Mouse (Mus musculus) ovary, postnatal 10 days (tissue): ENCODE results near the gene Bcl2l12.

Experiments
- DNase-seq: peaks from one replicate; pipeline ENCODE4 v3.0.0; 2022; ENCODE audit warnings: low spot score

The Bcl2l12 gene

DNA sequence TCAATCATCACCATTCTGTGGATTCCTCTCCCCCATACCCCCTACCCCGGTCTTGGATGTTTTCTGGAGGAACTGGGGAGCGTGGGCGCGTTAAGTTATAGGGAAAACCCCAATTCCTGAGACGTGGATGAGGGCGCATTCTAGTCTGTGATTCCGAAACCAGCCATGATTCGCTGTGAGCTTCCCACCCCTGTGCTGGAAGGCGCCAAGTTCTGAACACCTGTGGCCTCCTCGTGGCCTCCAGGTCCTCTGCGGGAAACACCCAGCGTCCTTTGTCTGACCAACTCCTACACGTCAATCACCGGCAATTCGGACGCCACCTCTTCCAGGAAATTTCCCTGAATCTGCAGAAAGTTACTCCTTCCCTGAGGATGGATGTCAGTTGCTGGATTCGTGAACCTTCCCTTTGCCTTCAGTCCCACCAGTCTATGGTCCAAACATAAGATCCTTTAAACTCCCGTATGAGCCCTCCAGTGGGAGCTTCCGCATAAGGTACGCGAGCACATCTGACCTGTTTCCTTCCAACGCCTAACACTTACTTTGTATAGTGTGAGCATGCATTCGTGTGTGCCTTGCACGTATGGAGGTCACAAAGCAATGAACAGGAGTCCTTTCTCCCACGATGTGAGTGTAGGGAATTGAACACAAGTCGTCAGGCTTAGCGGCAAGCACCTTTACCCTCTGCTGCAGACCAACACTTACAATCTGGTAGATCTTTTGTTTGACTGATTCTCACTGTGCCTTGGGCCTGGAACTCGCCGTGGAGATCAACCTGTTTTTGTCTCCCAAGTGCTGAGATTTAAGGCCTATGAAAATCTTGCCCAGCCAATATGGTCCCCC lies 11.4 kb downstream of the Bcl2l12 start:
- no peak for DNase-seq

DNA sequence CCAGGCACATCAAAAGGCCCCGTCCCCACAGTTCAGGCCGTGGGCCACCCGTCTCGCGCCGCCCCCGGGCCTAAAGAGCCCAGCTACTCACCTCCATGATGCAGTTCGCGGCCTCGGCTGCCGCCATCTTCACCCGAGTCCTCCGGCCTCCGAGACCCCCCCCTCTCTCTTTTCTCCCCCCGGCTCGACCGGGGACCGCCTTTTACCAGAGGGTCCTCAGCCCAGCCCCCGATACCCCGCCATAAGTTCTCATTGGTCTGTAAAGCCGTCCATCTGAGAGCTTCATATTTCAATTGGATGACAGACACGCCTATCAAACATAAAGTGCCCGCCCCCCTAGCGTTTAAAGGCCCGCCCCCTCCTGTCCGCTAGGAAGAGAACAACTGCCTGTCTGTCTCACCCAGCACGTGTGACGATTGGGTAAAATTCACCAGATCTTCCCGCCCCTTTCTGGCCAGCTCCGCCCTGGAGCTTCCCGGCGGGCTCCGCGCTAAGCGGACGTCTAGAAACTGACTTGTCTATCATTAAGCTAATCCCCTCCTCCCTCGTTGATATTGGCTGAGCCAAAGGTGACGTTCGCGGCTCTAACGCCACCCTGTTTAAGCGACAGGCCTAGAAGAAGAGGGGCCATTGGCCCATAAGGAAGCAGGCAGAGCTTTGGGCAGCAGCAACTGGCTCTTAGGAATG lies 12.2 kb downstream of the Bcl2l12 start, which contains the start of gene Prmt1:
Gene Prmt1 (minus strand): TSS at position 377 of the 687 bp plus-strand sequence.
- peak; percentile 99 for DNase-seq

DNA sequence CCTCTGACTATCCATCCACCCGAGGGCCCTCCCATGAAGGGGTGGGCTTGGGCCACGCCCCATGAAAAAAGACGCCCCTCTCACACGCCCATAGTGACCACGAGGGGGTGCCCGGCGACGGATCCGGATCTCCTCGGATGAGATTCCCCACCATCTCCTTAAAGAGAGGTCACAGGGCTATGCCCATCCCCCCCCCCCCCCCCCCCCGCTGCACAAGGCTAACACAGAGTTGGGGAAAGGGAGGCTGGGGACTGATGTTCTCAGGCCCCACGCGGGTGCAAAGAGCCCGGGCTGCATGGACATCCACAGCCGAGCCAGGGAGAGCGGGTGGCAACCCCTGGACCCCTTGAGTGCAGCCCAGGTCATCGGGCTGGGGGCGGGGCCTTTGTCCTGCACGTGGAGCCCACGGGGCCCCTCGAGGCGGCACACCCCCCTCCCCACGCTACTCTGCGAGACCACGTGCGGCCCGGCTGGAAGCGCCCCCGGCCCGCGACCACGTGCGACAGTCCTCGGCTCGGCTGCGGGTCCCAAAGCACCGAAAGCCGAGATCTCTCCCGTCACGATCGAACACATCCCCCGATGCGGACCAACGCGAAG lies 12.8 kb downstream of the Bcl2l12 start:
- peak; percentile 33 for DNase-seq

DNA sequence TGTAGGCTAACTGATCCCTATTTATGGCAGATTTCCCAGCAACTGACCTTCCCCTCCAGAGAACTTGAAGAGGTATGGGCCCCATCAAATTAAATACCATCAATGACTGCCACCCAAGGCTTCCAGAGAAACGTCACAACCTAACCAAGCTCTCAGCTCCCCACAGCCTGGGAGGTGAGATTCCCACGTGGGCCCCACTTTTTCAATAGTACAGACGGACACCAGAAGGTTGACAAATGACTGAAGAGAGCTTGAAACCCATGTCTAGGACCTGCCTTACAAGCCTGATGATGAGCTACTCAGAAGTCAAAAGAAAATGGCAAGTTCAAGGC lies 13.7 kb downstream of the Bcl2l12 start:
- no peak for DNase-seq

DNA sequence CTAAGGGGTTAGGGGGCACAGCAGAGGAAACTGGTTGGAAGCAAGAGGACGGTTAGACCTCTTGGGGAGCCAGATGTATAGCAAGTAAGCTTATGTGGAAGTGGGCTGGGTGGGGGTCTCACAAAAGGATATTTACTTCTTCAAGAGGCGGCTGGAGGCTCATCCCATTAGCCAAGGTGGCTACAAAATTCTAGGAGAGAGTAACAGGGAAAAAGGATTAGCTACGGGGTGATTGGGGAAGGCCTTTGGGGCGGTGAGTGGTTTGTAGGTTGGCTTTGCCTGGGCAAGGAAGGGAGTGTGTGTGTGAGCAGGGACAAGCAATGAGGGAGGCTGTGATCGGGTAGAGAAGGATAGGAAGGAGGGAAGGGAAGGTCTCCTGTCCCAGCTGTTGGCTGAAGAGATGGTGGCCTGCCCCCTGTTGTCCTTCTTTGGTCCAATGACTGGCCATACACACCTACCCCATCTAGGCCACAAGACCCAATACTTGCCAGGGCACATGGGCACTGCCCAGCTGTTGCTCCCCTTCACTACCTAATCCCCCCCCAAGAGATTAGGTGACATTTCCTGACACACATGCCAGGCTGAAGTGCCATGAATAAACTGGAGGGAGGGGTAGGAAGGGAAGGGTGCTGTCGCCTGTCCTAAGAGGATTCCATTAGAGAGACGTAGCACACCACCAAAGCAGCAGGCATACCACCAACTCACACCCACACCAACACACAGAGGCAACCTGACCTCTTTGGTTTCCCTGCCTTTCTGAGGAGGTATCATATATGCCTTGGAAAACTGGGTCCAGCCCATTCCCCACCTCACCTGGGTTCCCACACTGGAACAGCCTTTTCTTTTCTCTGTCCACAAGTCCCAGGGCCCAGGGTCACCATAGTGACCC lies 14.3 kb downstream of the Bcl2l12 start:
- DNase-seq: no peak

DNA sequence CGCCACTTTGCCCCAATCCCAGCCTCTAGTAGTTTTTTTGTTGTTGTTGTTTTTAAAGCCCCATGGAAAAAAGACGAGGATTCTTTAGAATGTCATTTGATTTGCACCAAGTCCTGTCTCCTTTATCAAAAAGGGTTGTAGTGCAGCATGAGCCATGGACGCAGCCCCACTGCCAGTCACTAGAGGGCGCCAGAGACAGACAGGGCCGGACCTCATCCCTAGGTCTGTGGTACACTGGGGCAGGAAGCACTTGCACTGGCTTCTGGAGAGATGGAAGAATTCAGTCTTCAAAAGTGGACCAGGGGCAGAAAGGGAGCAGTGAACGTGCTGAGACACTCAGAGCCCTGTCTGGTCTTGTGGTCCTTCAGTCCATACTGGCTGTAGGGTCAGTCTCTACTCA lies 15.4 kb downstream of the Bcl2l12 start:
- DNase-seq: peak; percentile 75

DNA sequence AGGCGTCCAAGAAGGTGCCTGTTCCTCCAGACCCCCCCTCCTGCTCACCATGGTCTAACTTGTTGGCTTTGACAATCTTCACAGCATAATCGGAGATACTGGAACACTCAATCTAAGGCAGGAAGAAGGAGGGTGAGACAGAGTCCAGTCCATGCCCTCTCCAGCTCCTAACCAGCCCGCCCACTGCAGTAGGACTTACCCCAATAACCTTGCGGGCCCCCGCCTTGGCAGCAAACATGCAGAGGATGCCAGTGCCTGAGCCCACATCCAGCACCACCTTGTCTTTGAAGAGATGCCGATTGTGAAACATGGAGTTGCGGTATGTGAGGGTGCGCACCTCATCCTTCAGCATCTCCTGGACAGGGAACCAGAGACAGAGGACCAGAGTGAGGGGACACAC lies 17.0 kb downstream of the Bcl2l12 start:
- no peak for DNase-seq

DNA sequence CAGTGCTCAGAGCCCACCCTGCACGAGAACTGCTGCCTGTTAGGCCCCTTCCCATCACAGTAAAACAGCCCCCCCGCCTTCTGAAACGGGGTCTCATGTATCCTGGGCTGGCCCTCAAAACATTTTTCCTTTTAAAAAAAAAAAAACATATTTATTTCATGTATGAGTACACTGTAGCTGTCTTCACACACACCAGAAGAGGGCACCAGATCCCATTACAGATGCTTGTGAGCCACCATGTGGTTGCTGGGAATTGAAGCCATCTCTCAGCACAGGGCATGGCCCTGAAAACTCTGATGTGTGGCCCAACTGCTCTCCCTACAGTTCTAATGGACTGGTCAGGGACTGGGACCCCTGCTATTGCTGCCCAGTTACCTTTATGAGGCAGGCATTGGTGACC lies 20.2 kb downstream of the Bcl2l12 start:
- DNase-seq: no peak

DNA sequence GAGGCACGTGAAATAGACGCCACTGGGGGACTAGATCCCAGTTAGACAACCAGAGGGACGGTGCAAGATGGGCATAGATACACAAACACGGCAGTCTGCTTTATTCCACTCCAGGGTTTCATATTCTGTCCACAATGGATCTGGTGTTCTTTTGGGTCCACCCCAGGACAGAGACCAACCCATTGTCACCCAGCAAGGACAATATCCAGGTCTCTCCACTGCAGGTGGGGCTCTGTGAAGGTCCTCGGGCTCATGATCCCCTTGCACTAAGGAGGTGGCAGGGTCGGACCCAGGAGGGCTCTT lies 23.4 kb downstream of the Bcl2l12 start:
- DNase-seq: no peak

DNA sequence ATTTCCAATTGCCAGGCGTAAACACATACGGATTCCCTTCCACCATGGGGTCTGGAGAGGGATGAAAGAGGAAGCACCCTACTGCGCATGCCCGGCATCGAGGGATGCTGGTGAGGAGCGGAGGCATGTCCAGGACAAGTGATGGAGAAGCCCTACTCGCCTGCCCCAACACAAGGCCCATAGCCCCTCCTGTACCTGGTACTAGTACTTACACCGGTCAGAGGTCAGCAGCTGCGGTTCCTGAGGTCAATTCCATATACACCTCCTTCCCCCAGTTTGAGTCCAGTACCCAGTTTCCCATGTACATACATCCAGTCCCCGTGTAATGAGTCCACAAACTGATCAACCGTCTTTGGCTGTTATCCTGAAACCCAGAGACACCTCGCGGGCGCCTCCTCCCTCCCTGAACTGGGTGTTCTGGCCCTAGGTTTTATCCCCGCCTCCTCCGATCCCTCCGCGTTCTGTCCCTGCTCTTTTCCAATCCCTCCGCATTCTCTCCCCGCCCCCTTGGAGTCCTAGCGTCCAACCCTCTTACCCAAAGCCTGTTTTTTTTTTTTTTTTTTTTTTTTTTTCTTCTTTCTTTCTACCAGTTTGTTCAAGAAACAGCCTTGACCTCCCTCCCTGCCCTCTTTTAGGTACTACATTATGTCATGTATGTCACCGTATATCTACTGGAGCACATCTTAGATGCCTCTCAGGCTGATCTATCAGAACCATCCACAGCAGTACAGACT lies 24.0 kb downstream of the Bcl2l12 start, which contains the start of gene Cpt1c:
Gene Cpt1c (minus strand): TSS at position 469 of the 734 bp plus-strand sequence.
- peak; percentile 56 for DNase-seq

DNA sequence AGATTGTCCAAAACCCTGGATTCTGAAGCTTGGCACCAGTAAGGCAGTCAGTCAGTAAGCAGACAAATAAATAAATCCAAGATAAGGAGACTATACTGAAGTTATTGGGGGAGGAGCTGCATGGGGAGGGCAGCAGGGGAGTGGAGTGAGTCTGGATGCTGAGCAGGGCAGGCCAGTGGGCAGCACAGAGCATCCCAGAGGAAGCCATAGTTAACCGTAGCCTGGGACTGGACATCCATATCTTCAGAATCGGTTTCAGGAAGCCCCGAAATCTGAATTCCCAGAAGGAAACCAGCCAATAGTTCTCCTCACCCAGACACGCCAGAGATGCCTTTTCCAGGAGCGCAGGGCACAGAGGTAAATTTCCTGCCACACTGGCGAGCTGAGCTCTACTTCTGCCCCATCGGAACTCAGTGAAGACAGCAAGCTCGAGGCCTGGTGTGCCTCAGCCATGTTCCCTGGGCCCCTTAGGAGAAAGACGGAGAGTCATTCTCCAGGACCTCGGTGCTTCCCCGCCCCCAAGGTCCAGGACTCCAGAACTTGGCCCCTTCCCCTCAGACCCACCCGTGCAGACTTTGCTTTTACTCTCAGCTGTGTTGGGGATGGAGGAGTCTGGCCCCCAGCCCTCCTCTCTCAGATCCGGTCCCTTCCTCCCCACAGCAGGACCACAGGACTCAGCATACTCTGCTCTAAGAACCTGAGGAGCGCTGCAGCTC lies 24.9 kb downstream of the Bcl2l12 start:
- DNase-seq: no peak

DNA sequence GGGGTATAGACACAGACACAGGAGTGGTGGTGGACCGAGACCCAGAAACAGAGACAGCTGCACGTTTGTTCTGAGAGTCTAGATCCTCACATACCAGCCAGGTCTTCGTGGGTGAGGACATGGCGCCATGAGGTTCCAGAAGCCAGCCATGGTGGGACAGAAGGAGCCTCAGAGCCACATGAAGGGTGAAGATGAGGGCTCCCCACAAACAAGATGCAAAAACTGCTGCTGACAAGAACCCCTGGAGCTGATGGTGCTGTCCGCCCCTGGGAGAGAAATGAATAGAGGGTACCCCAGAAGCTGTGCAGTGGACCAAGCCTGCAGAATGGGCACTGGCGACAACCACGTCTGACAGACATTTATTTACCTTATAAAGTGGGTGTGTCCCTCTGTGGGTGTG lies 27.4 kb downstream of the Bcl2l12 start:
- DNase-seq: no peak

DNA sequence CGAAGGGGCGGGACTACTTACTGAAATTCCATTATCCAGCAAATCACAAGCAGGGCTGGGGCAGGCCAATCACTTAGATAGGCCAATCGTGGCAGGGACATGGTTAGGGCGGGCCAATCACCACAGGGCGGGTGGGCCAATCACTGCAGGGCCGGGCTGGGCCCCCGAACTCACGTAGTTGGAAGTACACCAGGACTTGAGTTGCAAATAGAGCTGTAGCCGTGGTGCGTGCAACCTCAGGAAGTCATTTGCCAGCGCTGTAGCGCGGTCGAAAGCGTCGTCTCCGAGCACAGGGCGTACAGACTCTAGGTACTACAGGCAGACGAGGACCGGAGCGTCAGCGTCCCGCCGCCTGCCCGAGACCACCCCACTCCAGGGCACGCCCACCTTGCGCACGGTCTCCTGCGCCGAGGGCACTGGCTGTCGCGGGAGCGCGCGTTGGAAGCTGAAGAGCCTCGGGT lies 28.3 kb downstream of the Bcl2l12 start:
- DNase-seq: peak; percentile 77

DNA sequence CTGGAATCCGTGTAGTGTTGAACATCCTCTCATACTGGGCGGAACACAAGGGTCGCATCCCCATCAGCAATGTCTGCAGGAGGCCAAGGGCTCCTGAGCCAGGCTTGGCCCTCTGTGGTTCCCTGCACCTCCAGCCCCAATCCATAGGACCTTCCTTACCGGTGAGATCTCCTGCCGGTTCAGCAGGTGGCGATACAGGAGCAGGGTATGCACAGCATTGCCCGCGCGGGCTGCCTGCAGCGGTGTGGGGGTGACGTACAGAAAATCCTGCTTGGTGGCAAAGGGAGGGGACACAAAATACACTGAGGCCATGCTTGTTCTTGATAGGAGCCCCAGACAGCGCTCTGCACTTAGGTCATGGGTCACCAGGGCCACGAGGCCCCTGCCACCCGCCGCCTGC lies 31.9 kb downstream of the Bcl2l12 start:
- DNase-seq: no peak

DNA sequence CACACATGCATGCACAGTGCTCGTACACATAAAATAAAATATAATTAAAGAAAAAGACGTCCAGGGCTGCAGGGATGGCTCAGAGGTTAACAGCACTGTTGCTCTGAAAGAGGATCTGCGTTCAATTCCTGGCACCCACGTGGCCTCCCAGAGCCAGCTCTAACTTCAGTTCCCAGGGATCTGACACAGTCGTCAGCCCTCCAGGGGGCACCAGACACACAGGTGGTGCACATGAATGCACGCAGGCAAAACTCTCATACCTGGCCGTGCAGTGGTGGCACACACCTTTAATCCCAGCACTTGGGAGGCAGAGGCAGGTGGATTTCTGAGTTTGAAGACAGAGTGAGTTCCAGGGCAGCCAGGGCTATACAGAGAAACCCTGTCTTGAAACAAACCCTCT lies 32.5 kb downstream of the Bcl2l12 start:
- no peak for DNase-seq

DNA sequence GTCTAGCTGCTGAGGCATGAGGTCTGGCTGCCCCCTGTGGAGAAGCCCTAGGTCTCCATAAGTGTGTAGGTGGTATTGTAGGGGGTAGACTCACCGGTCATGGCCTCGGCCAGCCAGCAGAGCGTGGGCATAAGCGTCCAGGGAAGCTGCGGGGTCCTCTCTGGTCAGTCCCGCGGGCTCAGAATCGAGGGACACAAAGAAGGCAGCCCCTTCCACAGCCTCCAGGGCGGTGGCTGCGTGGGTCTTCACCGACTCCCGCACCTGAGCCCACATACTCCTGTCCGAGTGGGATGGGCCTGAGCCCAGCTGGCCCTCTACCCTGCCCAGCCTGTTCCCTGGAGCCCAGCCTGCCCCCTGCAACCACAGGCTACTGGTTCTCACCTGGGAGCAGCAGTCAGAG lies 33.5 kb downstream of the Bcl2l12 start:
- no peak for DNase-seq

DNA sequence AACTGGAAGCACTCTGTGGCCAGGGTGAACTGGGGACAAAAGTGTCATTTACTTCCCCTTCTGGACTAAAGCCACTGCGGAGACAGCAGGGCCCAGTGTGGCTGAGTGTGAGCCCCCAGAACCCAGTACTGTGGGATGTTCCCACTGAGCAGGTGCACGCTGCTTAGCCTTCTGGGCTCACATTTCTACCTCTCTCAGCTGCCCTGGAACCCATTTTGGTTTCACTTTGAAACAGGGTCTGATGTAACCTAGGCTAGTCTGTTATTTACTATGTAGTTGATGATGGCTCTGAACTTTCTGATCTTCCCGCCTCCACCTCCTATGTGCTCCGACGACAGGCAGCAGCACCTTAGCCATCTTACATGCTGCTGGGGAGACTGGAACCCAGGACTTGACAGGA lies 35.7 kb downstream of the Bcl2l12 start:
- no peak for DNase-seq

DNA sequence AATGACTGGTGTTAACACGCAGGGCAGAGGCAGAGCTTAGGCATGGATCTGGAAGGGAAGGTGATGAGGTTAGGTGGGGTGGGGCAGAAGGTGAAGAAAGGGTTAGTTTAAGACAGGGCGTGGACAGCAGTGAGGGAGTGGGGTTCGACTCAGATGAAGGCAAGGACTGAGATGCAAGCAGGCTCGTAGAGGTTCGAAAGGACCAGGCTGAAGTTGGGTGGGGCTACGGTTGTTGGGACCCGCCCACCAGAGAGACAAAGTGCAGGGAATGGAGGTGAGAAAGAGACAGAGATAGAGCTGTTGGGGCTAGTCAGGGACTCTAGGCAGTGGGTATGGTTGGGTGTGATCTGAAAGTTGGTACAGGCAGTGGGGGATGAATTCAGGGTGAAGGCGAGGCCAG lies 36.2 kb downstream of the Bcl2l12 start:
- no peak for DNase-seq

DNA sequence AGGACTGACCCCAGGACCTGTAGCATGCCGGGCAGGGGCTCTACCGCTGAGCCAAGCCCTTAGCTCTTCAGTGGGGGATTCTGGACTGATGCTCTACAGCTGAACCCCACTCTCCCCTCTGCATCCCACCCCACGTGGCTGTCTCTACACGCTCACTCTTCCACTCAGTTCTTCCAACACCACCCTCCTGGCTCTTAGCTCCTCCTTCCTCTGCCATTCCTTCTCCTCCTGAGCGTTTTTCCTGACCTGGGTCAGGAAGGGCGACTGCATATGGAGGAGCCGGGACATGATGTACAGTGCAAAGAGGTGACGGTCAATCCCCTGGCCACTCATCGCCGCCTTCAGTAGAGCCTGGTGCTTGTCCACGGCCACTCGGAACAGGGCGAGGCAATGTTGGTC lies 38.0 kb downstream of the Bcl2l12 start:
- DNase-seq: no peak

DNA sequence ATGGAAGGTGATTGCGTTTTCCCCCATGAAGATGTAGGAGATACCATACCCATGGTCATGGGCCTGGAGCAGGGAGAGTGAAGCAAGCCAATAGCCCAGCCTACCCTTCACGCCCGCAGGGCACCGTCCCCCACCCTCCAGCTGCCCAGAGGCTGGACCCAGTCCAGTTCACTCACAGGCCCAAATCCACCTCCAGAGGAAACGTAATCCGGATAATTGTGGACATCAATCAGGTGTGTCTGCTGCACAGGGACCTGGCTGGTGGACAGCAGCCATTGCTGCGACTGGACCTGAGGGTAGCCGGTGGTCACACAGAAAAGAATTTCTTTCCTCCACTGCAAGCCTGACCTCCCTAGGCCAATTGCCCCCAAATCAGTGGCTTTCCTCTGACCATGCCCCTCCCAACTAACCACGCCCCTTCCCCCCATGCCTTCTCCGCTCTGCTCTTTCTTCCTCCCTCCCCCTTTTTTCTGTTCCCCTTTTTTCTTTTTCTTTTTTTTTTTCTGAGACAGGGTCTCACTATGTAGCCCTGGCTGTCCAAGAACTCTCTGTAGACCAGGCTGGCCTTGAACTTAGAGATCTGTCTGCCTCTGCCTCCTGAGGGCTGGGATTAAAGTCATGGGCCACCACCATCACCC lies 38.5 kb downstream of the Bcl2l12 start:
- no peak for DNase-seq
